Mouse (Mus musculus): ENCODE data around the gene Arhgef12.
A peak's percentile ranks its signal among the peaks of the same experiment; 100 is the strongest.

Arhgef12 gene

GRCm38 (mm10) chr9:43108081-43108480 is 1.0 kb upstream of the Arhgef12 start:
- DNase-seq = no peak

DNA sequence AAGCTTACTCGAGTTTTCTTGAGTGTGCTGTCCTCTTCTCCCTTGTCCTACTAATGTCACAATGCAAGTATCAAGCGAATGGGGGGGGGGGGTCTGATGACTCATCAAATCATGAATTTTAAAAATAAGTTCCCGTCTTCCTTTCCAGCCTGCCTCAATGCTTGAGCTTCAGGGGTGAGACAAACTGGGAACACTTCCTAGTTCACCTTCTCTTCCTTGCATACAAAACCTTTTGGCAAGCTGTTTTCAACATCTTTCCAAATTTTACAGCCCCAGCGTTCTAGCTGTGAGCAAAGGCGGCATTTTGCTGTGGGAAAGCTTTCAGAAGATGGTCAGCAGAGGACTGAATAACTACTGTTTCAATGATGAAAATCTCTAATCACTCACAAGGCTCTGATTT is 516 bp upstream of the Arhgef12 start:
- DNase-seq = no peak

DNA sequence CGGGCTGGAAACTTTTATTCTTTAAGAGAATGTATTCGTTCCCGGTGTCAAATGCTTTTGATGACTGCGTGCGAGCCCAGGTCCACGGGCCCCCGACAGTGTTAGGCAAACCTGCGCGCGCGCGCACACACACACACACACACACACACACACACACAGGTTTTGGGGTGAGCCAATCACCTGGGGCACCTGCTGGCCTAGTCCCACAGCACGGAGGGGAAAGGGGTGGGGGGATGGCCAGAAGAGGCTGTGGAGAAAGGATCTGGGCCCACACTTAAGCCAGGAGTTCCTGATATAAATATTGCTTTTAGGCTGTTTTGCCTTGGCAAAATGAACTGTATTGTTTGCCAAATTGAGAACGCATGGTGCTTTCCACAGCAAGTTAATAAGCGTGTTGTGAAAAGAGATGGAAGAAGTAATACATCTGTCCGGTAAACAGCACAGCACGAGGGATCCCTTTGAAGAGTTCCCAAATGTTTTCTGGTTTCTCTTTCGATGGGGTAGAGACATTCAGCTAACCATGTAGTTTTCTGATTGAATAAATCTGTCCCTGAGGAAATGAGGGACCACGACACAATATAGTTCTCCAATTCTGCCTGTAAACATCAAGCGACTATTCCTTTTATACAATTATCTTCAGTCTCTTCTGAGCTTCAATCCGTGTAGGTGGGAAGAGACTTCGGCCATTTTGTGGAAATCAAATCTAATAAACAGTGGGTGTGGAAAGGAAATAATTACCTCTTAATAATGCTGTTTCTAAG is 433 bp downstream of the Arhgef12 start:
- DNase-seq = peak; percentile 34 to 66

- DNase-seq = peak; percentile 96 to 97
These were observed 1.2 kb downstream of the Arhgef12 start for GRCm38 (mm10) chr9:43105664-43106361.

DNA sequence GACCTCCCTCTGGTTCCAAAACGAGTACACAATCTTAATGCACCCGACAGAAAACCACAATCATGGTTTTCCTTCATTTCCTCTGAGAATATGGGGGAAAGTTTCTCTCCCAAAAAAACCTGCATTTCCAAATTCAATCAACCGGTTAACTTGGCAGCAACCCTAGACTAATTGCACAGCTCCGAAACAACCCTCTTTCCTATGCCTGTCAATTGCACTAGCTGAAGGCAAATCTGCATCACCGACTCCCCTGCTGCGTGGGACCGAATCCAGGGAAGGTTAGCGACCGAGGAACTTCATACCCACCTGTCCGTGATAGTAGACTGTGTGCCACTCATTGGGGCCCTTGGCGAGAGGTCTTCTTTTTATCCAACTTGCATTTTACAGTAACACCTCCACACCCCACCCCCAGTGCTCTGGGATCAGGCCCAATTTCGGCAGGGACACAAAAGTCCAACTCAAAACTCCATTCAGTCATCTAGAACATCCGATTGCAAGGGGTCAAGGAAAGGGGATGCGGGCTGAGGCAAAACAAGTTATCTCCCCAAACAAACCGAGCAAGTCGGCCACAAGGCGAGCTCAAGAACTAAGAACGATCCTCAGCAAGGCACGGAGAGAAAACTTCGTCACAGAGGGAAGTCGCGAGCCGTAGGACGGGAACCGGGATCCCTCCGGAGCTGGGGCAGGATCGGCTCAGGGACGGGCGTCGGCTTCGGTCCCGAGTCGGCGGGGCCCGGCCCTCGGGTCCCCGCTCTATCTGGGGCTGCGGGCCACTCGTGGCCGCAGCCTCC is 2.0 kb downstream of the Arhgef12 start:
- DNase-seq = peak; percentile 74 to 78

DNA sequence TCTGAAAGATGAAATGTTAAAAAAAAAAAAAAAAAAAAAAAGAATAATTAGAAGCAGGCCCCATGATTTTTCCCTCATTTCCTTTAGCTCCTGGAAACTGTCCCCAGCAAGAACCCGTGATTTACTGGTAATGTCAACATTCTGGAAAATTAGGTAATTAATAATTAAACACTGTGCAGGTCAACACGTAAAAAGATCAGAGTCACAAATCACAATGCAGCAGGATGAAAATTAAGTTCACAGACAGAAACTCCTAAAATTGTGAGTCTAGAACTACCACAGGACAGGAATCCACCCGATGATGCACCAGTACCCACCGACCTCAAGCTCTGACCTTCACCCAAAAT is 2.5 kb downstream of the Arhgef12 start:
- DNase-seq = peak in 1 of 2 experiments; percentile 44

GRCm38 (mm10) chr9:43103675-43104299 is 3.3 kb downstream of the Arhgef12 start:
- DNase-seq = no peak

GRCm38 (mm10) chr9:43102931-43103330 is 4.1 kb downstream of the Arhgef12 start:
- DNase-seq = no peak

DNA sequence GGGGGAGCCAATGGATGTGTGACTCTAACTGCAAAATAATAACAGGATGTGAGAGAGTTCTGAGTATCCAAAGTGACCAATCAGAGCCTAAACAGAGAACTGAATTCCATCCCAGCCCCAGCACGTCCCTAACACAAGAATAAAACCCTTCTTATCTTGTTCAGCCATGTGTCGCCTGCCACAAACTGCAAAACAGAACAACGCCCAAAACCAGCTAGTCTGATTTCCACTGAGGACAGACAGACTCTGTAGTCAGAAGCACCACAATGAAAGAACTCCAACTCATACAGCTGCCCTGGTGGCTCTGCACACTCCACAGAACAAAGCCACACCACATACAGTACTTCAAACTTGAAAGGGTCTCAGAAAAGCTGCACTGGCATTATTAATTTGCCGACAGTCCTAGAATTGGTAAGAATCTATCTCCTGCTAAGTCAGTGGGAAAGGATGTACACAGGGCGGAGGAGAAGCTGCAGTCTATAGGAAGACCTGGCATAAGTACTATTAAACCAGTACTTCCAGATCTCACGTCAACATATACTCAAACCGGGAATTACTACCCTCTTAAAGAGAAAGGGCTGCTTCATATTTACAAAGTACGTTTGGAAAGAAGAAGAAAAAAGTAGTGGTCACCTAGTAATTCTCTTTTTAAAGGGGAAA is 5.0 kb downstream of the Arhgef12 start:
- DNase-seq = peak in 1 of 2 experiments; percentile 29

GRCm38 (mm10) chr9:43098922-43099321 is 8.1 kb downstream of the Arhgef12 start:
- peak in 1 of 2 experiments; percentile 36 for DNase-seq

DNA sequence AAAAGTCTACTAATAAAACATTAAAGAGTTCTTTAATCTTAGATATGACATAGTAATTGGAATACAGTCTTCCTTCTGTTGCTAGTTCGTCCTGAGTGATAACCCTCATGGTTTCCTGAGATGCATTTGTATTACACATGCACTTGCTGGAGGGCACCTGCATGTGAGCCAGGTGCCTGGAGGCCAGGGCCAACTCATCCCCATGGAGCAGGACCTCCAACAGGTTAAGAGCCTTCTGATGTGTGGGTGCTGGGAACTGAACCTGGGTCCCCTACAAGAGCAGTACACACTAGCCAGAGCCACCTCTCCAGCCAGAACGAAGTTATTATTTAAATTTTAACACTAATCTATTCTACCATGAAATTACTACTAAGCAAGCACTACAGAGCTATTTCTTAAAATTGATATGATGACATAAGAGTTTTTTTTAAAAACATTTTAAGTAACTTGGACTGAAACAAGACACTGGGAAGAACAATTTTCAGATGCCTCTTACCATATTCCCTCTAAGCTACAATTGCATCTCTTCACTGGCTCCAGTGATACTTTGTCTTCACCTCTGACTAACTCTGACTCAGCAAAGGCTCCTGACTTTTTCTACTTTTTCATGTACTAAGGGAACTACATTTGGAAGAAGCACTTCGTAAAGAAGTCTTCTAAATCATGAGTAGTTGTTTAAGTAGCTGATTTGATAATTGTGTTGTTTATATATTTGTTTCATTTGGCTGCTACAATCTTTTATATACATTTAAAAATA is 9.1 kb downstream of the Arhgef12 start:
- no peak for DNase-seq

DNA sequence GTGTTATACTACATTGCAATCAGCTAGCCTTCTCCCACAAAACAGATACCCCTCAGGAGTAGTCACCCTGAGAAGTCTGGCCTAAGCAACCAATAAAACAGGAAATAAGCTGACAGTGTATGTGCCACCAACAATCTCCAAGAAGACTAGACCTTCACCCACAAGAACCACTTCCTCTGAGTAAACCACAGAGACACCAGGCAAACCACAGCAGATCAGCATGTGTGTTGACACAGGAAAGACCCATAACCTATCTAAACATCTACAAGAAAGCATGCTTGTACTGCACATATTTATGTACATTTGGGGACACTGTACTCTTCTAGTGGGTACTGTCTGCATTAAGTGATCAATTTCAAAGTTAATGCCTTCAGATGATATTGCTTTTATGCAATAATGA is 10.7 kb downstream of the Arhgef12 start:
- DNase-seq = no peak

DNA sequence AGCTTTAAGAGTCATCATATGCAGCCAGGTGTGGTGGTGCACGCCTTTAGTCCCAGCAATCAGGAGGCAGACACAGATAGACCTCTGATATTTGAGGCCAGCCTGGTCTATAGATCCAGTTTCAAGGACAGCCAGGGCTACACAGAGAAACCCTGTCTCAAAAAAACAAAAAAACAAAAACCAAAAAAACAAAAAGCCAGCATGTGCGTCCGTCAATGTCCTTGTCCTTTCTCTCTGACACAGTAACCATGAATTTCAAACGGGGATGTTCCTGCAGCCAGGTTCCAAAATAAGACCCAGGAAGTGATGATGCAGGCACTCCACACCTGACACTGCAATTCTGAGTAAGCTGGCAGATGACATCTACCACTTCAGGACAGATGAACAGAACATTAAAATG is 12.2 kb downstream of the Arhgef12 start:
- DNase-seq = no peak

- DNase-seq = peak in 1 of 2 experiments; percentile 43
These were observed 13.2 kb downstream of the Arhgef12 start for GRCm38 (mm10) chr9:43093803-43094202.

GRCm38 (mm10) chr9:43085686-43086285 is 21.3 kb downstream of the Arhgef12 start:
- DNase-seq = no peak

- DNase-seq = no peak
These were observed 22.3 kb downstream of the Arhgef12 start for GRCm38 (mm10) chr9:43084496-43085362.

DNA sequence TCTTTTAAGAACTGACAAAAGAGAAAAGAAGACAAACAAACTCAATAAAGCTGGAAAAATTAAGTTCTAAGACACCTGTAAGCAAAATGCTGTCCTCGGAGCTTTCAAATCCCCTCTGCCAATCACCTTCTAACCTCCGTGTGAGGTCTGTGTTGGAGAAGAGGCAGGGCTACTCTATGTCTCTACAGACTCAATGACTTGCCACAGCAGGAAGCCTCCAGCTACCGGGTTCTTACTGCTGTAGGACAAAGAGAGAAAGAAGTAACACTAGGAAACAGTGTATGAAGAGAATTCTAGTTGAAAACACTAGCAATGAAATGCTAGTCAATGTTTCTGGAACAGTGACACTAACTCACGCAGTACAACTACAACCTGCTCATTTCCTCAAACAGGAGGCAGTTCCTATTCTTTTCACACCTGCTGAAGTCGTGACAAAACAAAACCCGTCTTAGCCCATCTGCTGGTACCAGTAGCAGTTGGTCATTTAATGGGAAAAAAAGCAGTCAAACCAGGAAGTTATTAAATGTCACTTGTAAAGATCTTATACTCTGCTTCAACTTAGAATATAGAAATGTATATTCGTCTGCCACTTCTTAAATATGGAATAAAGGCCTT is 23.5 kb downstream of the Arhgef12 start:
- DNase-seq = no peak

- DNase-seq = no peak
These were observed 28.3 kb downstream of the Arhgef12 start for GRCm38 (mm10) chr9:43078711-43079110.

DNA sequence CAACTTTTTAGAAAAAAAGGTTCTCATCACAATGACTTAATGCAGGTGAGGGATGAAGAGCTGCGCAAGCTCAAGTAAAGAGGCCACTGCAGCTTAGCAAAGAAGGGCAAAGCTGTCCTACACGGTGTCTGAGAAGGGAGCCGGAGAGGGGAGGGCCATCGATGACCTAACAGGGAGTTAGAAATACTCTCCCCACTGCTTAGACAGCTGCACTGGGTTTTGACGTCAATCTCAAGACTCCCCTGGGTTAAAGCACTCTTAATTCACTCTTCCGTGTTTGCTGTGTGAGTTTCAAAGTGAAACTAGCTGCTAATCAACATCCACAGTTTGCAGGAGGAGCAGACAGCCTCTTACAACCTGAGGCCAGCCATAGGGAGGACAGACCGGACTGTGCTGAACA is 30.9 kb downstream of the Arhgef12 start:
- no peak for DNase-seq

DNA sequence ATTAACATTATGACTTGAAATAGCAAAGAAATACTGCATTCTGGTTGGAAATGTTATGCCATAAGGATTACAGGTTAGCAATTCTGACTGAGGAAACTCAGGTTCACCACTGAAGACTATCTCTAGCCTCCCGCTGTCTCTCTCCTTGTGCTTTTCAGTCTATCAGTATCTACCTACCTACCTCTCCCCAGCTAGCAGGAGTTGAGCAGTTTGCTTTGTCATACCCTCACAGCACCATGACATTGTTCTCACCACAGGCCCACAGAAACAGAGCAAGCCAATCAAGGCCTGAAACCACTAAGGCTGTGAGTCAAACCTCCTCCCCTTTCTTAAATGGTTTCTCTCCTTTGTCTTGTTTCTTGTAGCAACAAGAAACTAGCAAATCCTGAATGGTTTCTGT is 32.4 kb downstream of the Arhgef12 start:
- DNase-seq = no peak

Measured in kidney, postnatal 36 days (tissue).